Mouse (Mus musculus) spleen, postnatal 36 days (tissue): ENCODE measurements around the gene Pkmyt1.

Source experiments
- DNase-seq, 2 experiments: peaks; one replicate each; pipeline ENCODE4 v3.0.0; 2022; ENCODE audit warnings: low spot score in 2 of 2, mixed read lengths in 1 of 2

The Pkmyt1 gene

DNA sequence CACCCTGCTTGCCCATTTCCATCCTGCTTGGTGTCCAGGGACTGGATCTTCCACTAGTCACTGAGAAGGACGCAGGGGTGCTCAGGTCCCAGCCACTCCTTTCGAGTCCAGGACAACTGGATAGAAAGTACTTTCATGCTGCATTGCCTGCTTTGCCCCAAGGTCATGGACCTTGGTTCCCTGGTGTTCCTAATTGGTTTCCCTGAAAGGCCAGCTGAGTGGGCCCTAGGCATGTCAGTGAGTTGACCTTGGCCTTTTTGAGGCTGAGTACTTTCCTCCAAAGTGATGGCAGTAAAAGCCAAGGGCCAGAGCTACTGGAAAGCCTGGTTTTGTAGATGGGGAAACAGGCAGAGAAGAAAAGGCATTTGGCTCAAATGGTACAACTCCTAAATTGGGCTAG, 4.2 kb upstream of the Pkmyt1 start:
- DNase-seq = no peak

DNA sequence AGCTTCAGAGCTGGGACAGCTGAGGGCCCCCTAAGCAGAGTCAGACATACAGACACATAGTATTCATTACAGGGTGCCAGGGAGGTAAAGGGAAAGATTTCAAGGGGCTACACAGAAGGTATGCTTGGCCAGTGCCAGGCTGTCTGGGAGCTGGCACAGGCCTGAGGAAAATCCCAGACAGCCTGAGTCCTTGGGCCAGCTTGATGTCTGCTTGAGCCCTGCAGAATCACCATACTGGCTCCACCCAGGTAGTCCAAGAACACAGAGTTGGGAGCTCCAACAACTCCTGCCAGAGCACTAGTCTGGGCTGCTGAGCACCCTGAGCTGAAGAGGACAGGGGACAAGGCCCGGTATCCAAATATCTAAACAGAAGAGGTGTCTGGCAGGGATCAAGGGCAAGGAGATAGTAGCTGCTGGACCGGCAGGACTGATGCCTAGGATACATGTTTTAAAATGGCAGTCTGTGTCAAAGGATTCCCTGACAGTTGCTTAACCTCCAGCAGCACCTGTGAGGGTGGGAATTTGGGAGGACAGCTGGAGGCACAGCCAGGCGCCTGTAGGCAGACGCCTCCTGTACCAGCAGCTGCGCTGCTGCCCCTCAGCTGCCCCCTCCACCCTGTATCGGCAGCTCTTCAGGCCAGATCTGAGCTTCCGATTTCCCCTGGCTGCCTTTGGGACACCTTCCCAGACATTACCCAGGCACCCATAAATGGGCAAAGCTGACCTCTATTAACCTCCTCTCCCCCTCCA, 3.6 kb upstream of the Pkmyt1 start, which contains the start of gene 1520401A03Rik:
Gene 1520401A03Rik (minus strand): TSS at position 408 of the 750 bp plus-strand sequence.
- no peak for DNase-seq

DNA sequence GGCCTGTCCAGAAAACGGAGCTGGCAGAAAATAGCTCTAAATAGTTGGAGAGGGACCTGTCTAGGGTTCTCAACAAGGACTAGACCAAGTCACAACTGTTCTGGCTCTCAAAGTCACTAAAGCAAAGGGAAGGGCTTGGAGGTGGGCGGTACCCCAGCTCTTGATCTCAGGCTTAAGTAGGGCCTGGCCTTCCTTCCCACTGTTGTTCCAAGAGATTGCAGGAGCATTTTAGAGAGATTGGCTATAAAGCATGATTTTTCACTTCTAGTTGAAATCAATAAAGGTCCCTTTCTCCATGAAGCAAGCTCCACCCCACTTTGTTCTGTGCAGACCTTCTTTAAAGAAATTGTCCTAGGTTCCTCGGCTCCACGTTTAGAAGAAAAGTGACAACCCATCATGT, 659 bp upstream of the Pkmyt1 start:
- DNase-seq = no peak

DNA sequence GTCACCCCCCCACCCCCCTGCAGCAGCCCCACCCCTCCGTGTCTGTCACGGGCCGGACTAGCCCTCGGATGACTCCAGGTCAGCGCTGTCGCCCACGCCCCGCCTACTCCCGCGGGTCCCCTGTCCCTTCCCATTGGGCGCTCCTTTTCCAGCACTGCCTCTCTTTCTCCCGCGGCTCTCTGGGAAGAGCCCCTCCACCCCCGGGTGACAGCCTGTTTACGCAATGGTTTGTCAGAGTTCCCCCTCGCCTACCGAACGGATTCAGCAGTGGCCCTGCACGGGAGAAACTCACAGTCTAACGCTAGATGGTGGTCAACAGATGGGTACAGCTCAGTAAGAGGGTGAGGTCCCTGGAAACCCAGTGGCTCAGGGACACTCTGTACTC, 614 bp downstream of the Pkmyt1 start:
- peak; percentile 49 to 69 for DNase-seq

DNA sequence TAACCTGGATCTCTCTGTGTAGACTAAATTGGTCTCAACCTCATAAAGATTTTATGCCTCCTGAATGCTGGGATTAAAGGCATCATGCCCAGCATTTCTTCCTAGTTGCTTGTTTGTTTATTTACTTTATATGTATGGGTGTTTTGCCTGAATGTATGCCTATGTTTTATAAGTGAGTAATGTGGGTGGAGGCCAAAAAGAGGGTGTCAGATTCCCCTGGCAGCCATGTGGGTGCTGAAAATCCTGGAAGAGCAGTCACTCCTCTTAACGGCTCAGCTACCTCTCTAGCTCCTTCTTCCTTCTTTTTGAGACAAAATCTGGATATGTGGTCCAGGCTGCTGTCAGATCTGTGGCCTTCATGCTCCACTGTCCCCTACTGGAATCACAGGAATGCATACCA, 4.3 kb downstream of the Pkmyt1 start:
- no peak for DNase-seq

DNA sequence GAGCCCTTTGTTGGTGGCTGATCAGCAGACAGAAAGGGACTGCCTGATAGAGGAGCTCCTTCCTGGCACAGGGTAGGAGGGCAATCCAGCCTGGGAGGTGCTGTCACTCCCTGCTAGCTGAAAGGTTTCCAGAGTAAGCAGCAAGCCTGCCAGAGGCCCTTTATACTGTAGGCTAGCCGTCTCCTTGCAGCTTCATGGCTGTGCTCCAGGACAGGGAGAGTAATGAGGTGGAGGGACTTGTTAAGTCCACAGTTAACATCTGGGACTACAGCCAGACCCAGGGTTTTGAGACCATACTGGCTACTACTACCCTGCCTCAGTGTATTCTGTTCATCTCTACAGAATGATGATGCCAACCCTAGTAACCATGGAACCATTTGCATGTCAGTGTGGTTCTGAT, 8.2 kb downstream of the Pkmyt1 start:
- no peak for DNase-seq

DNA sequence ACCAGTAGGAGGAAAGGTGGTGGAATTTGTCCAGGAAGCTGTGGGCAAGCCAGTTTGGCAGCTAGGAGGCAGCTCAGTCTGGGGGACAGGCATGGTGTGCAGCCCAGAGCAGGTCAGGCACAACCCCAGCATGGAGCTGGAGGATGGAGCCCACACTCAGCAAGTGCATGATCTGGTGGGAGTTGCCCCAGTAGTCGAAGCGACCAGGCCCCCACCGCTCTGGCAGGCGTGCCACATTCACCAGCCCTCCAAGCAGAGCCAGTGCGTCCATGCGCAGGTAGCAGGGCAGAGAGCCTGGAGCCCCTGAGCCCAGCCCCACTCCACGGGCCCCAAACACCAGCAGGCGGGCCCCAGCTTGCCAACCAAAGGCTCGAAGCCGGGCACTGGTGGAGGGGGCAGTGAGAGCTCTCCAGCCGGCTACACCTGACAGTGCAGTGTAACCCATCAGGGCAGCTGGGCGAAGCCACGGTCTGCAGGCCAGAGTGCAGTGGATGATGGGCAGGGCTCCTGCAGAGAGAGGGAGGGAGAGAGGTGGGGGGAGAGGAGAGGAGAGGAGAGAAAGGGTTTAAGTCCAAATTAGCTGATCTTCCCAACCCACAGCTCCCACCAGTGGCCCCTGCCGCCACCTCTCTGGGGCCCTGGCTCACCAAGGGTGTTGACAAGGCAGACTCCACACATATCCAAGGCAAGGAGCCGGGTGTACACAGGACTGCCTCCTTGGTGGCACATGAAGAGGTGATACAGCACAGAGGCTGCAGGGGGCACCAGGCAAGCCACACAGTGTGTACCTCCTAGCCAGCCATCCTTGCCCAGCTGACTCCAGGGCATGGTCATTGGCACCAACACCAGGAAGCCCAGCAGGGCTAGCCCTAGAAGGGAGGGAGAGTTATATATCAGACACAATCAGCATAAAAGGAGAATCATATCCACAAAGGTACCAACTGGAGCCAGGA, 11.6 kb downstream of the Pkmyt1 start:
- DNase-seq = no peak

DNA sequence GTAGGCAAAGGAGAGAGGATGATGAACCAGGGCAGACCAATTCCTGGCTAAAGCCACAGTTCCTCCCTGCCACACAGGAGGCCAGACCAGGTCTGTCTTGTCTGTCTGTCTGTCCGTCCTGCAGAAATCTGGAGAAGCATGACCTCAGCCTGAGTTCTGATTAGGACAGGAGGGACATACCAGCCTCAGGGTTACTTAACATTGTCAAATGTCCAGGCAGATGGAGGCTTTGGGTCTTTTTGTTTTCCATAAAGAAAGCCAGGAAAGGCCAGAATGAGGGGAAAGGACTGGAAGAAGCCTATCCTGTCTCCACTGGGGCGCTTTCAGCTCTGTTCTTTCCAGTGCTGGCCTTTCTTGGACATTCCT, 12.7 kb downstream of the Pkmyt1 start:
- no peak for DNase-seq

DNA sequence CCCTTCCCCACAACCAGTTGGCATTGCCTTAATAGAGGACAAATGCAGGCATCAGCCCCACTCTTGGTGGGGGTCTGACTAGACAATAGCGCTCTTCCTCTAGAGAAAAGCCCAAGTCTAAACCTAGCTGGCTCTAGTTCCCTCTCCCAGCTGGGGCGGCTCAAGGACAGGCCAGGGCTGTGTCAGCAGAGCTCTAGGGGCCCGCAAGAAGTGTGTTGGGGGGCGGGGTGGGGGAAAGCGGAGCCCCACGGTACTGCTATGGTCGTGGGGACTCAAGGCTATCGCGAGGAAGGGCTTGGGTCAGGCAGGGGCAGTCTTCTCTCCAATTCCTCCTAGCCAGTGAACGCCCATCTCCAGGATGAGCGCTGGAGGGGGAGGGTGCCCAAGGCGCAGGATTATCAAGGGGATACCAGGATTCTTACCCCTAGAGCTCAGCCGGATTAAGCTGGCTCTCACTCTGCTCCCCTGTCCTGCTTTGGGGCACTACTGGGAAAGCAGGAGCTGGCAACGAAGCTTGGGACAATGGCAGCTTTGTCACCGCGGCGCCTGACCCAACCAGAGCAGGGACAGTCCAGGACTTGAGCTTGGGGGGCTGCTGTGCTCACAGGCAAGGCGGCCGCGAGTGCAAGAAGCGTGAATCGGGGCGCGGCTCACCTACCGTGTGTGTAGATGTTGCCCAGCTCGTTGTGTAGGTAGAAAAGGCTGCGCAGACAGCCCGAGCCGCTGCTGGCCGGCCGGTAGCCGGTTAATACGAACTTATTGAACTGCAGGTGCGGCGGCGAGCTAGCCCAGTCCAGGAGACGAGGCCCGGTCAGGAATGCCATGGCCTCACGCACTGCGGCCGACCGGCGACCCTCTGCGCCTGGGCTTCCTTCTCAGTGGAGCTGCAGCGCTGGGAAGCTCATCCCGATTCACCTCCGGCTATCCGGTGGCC, 13.3 kb downstream of the Pkmyt1 start:
- no peak for DNase-seq

DNA sequence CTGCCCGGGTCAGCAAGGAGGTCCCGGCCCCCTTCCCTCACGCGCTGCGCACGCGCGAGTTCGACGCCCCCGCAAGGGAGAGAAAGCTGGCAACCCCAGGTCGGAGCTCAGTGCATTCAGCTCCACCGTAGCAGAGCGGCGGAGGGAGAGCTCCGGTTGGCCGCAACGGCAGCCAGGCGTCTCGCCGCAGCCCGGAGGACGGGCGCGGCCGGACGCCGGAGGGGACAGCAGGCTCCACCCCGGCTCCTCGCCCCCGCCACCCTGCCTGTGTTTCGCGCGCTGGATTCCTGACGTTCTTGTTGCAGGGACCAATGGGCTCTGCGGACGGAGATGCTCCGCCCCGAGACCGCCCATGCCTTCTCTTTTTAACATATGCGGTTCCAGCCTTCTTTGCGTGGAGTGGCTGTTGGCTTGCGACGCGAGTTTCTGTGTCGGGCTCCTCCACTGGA, 14.0 kb downstream of the Pkmyt1 start:
- DNase-seq = peak; percentile 83 to 86

DNA sequence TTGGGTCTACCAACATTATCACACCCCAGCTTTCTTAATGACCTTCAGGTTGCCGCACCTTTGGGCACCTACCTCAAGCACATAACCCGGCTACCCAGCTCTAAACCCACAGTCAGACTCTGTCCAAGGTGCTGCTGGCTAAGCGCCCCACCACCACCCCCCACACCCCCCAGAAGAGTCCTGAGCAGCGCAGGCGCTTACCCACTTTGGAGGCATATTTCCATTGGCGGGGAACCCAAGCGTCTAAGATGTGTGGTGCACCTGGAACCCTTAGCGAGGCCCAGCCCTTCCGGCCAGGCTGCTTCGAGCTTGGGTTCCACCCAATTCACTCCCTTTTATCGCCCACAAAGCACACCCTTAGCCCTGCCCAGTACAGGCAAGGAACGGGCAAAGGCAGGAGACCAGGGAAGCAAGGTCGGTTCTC, 14.5 kb downstream of the Pkmyt1 start, which contains the start of gene Paqr4:
Gene Paqr4 (minus strand): TSS at position 270 of the 424 bp plus-strand sequence.
- DNase-seq = peak; percentile 44 to 63

DNA sequence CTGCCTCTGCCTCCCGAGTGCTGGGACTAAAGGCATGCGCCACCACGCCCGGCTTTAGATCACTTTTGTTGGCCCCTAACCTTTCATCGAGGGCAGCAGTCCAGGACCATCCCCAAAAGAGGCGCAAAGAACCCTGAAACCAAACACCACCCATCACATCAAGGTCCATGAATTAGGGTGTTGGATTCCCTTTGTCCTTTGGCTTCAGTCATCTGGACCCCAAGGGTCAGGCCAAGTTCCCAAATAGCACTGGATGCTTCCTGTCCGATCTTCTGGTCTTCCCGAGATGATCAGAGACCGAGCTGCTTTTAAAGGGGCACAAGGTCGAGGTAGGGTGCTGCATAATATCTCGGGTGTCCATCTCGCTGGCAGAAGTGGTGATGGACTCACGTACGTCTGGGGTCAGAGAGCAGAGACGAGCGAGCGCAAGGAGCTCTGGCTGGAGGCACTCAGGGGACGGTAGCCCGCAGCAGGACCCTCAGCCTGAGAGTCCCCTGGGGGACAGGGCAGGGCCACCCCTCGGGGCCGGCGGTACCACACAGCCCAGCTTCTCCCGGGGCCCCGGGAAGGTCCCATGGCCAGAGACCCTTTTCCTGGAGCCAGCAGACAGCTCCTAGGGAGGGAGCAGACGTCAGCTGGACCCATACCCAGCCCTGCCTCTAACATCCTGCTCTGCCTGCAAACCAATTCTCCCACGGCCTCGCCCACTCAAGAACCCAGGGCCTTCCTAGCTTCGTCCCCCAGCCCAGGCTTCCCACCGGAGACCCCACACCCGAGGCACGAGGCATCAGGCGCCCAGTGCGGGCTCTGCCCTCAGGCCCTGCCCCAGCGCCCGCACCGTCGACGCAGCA, 15.4 kb downstream of the Pkmyt1 start:
- DNase-seq = no peak

DNA sequence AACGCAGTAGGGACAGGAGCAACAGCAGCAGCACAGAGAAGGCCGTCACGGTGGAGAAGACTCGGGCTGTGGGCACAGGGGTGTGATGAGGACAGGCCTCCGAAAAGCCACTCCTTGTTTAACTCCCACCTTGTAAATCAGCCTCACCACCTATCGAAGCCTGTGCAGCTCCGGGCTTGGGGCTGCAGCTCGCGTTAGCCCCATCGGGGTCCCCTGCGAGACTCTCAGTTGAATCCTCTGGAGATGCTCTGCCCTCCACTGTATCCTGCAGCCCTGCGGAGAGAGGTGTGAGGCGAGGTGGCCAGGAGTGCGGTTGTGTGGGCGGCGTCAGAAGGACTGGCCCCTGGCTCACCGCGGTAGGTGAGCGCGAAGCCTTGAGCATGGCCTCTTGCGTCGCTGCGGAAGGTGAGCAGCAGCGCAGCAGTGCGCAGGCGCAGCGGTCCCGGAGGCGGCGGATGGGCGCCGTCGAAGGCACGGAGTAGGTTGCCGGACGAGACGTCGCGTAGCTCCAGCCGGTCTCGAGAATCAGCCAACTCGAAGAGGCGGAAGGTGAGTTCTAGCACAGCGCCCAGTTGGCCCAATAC, 16.2 kb downstream of the Pkmyt1 start:
- DNase-seq = peak; percentile 37 to 46

DNA sequence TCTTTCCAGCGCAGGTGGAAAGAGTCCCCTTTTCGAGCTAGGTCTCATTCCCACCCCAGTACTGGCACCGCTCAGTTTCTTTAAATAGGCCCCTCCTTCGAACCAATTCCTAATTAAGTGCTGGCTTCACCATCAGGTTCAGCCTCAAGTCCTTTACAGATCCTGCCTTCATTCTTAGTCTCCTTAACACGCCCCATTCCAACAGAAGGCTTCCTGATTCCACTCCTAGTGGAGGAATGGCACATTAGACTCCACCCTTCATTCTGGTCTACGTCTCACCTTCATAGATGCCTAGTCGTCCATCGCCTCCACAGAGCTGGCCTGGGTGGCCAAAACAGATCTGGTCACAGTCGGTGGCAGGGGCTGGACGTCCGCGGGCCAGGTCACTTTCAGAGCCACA, 16.8 kb downstream of the Pkmyt1 start:
- DNase-seq = no peak

DNA sequence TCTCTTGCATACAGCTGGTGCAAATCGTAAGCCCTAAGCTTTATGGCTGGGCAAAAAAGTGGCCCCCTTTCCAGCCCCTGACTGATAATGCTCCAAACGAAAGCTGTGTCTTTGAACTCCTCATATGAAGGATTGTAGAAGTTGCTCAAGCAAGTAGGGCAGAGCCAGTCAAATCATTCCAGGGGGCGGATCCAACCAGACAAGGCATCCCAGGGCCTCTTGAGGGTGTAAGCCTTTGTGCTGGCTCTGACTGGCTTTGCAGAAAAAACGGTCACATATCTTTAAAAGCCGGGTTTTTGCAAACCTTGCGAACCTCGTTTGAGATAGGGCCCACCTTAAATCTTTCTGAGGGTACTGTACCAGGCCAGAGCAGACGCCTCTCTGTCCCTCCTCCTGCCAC, 17.9 kb downstream of the Pkmyt1 start:
- no peak for DNase-seq

DNA sequence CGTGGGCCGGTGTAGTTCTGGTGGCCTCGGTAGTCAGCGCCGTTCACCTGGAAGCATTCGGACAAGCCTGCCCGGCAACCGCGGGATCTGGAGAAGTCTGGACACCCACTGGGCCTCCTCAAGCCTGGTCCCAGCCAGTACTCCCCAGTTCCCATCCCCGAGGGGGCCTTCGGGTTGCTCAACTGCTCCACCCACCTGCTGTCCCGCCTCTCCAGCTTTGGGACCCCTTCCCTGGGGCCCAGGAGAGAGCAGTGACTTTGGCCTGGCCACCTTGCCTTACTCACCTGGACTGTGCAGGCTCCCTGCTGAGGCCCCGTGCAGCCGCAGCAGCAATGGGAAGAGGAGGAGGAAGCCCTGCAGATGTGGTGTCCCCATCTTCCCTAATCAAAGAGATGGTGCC, 18.5 kb downstream of the Pkmyt1 start:
- DNase-seq = no peak

DNA sequence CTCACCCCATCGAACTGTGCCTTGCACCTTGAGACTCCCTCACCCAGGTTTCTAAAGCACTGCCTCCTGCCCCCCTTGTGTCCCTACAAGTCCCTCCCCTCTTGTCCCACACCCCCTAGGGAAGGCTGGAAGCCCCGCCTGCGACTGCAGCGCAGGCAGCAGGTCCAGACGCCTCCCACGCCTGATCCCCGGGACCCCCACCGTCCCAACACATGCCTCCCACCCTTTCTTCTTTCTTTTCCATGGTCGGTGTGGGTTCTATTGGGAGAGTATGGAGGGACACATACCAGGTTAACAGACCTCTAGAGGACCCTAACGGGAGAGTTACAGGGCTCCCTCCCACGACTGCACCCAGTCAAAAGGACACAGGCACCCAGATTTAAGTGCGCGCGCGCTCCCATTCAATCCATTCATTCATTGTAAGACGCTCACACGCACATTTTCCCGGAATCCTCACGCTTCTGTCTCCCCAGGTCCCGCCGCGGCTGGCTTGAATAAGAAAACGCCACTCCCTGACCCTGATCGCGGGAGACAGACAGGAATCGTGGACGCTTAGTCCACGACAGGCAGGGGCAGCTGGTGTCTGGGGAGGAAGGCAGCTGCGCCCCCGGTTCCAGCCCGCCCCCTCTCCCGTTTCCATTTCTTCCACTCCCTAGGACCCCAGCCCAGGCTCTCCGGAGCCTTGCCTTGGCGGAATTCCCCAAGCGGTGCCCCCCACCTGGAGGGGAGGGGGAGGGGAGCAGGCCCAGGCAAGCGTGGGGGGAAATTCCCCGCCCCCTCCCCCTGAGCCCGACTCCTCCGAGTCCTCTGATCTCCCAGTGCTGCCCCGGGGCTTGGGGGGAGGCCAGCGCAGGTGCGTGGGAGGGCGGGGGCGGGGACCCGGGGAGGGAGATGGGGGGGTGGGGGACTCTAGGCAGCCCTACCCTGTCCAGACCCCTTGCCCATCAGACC, 19.4 kb downstream of the Pkmyt1 start, which contains the start of gene Kremen2:
Gene Kremen2 (minus strand): TSS at position 533 of the 951 bp plus-strand sequence.
- DNase-seq = no peak

DNA sequence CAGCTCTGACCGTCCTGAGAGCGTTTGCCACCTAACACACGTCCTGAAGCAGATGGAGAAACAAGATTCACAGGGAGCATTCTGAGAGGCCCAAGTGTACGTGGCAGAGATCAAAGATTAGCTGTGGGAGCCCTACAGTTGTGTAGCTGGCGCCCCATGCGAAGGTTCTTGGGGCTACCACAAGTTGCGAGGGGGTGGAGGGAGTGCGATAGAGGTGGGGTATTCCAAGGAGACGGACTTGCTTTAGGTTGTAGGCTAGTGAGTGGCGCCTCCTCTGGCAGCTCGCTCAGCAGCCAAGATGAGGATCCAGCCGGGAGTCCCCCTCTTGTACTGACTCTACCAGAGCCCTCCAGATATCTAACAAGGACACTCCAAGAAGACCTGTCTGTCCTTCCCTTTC, 20.2 kb downstream of the Pkmyt1 start:
- DNase-seq = no peak

DNA sequence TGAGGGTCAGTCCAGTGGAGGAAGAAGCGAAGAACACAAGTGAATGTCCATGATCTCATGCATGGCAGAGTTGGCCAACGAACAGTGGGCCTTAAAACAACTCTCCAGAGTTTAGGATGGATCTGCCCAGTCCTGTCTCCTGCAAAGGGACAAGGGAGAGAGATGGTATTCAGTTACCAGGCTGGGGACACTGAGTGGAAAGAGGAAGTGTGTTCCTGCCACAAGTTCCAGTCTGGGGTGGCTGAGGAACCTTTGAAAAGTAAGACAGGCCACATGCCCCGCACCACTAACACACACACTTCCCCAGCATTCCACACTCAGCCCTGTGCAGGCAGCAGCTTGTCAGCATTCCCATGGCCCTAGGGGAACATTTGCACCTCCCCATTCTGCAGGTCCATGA, 20.6 kb downstream of the Pkmyt1 start:
- DNase-seq = no peak
